Mouse (Mus musculus) liver, embryonic 14 days (tissue): Measurements from ENCODE around the gene Eef1akmt1. TPM values are rescaled to one million over a fixed set of nuclear protein-coding genes. Genes with fewer than 3 reads are reported as not detected.

ENCODE experiments used
- polyA plus RNA-seq: library from polyadenylated mRNA; depleted of rRNA; stranded (reverse); fragments of >200 nt; gene quantifications from 2 replicates; pipeline ENCODE4 v1.2.3, GENCODE M21; 2012; rRNA removed

The Eef1akmt1 gene
- 14.9 and 16.8 TPM in 2 replicates for polyA plus RNA-seq

DNA sequence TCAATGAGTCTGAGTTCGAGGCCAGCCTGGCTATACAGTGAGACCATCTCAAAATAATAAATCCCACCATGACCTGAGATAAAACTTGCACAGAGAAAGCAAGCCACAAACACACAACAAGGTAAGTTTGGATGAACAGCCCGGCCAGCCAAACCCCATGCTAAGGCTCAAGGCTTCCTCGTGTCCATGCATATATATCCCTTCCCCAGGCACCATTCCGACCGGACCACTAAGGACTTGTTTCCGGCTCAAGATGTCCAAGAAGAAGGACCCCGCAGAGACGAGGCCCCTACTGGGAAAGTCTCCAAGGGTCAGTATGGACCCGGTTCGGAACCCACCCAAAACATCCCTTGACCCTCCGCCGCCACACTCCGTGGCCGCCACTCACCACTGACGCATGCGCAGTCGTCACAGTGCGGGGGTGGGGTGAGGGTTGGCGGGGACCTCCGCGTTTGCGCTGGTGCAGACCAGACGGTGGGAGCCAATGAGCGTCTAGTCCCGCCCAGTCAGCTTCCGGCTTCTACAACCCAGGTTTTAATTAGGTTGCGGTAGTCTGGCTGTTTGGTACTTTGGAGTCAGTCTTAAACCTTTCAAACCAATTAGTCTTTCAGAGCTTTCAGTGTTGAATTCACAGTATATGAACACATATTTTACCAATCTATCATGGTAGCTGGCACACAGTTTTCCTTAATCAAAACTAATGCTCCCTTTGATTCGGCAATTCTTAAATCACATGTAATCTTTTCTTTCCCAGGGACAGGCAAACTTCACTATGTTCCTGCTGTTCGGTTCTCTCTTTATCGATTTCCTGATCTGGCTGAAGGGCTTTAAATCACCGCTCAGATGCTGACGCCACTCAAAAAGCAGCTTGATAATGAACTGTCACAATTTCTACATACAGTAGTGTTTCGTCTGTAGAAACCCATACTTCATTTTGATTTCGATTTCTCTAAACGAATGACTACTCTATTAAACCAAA is at the start of gene Eef1akmt1:
TSS of gene Eef1akmt1 (minus strand) at position 458 of the 979 bp plus-strand sequence.

DNA sequence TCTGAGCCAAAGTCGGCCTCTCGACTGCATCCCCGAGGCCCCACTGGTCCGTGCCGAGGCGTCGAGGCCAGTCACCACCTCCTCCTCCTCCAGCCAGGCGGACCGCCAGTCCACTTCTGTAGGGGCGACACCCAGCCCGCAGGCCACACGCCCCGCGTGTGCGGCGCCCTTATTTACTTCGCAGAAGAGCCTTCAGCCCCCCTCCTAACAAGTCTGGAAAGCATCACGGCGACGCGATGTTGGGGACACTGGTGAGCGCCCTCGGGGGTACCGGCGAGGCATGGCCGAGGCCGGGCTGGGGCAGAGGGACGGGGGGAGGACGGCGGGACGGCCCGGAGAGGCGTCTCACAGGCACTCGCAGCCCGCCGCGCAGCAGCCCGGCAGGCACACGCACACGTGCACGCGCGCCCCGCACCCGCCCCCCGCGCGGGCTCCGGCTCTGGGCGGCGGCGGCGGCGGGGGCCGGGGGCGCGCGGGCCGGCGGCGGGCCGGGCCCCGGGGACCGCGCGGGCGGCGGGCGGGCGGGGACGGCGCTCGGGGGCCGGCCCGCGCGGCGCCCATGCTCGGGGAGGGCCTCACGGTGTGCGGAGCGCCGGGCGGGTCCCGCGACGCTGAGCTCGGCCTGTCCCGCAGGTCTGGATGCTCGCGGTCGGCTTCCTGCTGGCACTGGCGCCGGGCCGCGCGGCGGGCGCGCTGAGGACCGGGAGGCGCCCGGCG is 46.6 kb downstream of the Eef1akmt1 start, which contains the start of gene Il17d:
TSS of gene Il17d (plus strand) at position 107 of the 717 bp plus-strand sequence.

Other genes with a start within 250 kb of the Eef1akmt1 start
- gene Cryl1, start 173.1 kb downstream of the Eef1akmt1 start, polyA plus RNA-seq: 6.6 and 7.1 TPM in 2 replicates
- gene Ift88, start 147.6 kb downstream of the Eef1akmt1 start, polyA plus RNA-seq: 1.6 and 1.7 TPM in 2 replicates
- gene Il17d, start 46.8 kb downstream of the Eef1akmt1 start, polyA plus RNA-seq: 0.32 and 0.44 TPM in 2 replicates
- 6.6 and 8.0 TPM in 2 replicates for gene Xpo4, start 93.8 kb upstream of the Eef1akmt1 start, polyA plus RNA-seq
- not detected in 2 replicates for gene Gm49361, start 174.5 kb upstream of the Eef1akmt1 start, polyA plus RNA-seq
- gene Lats2, start 186.8 kb upstream of the Eef1akmt1 start, polyA plus RNA-seq: 3.0 and 3.6 TPM in 2 replicates
- gene Sap18, start 226.6 kb upstream of the Eef1akmt1 start, polyA plus RNA-seq: 15.9 and 16.2 TPM in 2 replicates